ENCODE assay signal across 14 mouse cellular contexts in genomic region chr8:104565457-104565798, GRCm38 (mm10). TPM values are rescaled to one million over a fixed set of nuclear protein-coding genes. Genes with fewer than 3 reads are reported as not detected.
DNase-seq lines count a peak whose midpoint lies in the region; ATAC-seq lines count a peak whose summit lies in the region.
"Had no signal": no experiment of that assay in that cellular context is flagged by ENCODE, and none has a peak within 500 bp of the region (broad histone marks: within the 10 kb centered on the region; RNA-seq: fewer than 3 reads in every experiment).

No protein-coding gene starts in this region.

- no peaks in the 10 kb centered on the region for H3K36me3 ChIP-seq in forebrain, embryonic 13.5 days (ENCODE audit: poor library complexity, severe bottlenecking)
- no peaks in the 10 kb centered on the region for H3K36me3 ChIP-seq in forebrain, embryonic 10.5 days (replicated peaks)
- H3K36me3 ChIP-seq in lung, embryonic 16.5 days (ENCODE audit: control insufficient read depth, insufficient read depth, low read length): no peaks in the 10 kb centered on the region
- no peaks in the 10 kb centered on the region for H3K36me3 ChIP-seq in hindbrain, embryonic 12.5 days
- H3K36me3 ChIP-seq in neural tube, embryonic 12.5 days: no peaks in the 10 kb centered on the region

- H3K9ac ChIP-seq in forebrain, embryonic 13.5 days: no peak overlapping the region
- no peak overlapping the region for H3K9ac ChIP-seq in lung, embryonic 16.5 days (ENCODE audit: low read length)
- H3K9ac ChIP-seq in hindbrain, embryonic 12.5 days: no peak overlapping the region
- no peak overlapping the region for H3K9ac ChIP-seq in neural tube, embryonic 12.5 days

- peak; percentile 61 for ATAC-seq in forebrain, embryonic 13.5 days
- peak; percentile 10; the same call in 1 of the 2 replicates for ATAC-seq in lung, embryonic 16.5 days (ENCODE audit: low read depth)
- ATAC-seq in hindbrain, embryonic 12.5 days (ENCODE audit: low FRiP score): peak; percentile 35
- peak; percentile 17; the same call in 1 of the 2 replicates for ATAC-seq in neural tube, embryonic 12.5 days (ENCODE audit: low FRiP score, low read depth)

- 95% methylated on average over 5 of the region's 5 CpGs for WGBS in forebrain, embryonic 13.5 days
- 95% methylated on average over 5 of the region's 5 CpGs for WGBS in forebrain, embryonic 10.5 days
- 92% methylated on average over 5 of the region's 5 CpGs for whole genome bisulfite sequencing in lung, embryonic 16.5 days
- 95% methylated on average over 5 of the region's 5 CpGs for WGBS in hindbrain, embryonic 12.5 days
- WGBS in neural tube, embryonic 12.5 days: 97% methylated on average over 5 of the region's 5 CpGs

- H3K4me1 ChIP-seq in forebrain, embryonic 13.5 days: no peaks in the 10 kb centered on the region; the same call in 1 of the 2 replicates
- peaks cover under 1% of the 10 kb centered on the region; the same call in 1 of the 2 replicates for H3K4me1 ChIP-seq in forebrain, embryonic 10.5 days
- no peaks in the 10 kb centered on the region for H3K4me1 ChIP-seq in lung, embryonic 16.5 days (replicated peaks; ENCODE audit: control insufficient read depth, insufficient read depth, low read length)
- H3K4me1 ChIP-seq in hindbrain, embryonic 12.5 days: no peaks in the 10 kb centered on the region
- no peaks in the 10 kb centered on the region for H3K4me1 ChIP-seq in neural tube, embryonic 12.5 days

- DNase-seq in forebrain, embryonic 10.5 days (ENCODE audit: extremely low spot score, low spot score): no peak
- DNase-seq in lung, postnatal 4 days: no peak
- no peak for DNase-seq in adrenal gland, adult 18-20 months (ENCODE audit: low spot score in 2 of 2)
- DNase-seq in right cerebral cortex, postnatal 25 days: no peak

- H3K27ac ChIP-seq in forebrain, embryonic 13.5 days: no peak overlapping the region
- H3K27ac ChIP-seq in forebrain, embryonic 10.5 days: no peak overlapping the region
- no peak overlapping the region for H3K27ac ChIP-seq in lung, embryonic 16.5 days (ENCODE audit: low read length)
- no peak overlapping the region for H3K27ac ChIP-seq in hindbrain, embryonic 12.5 days
- no peak overlapping the region for H3K27ac ChIP-seq in neural tube, embryonic 12.5 days
- H3K27ac ChIP-seq: kidney, postnatal 0 days had no signal

- no peak overlapping the region for H3K4me3 ChIP-seq in forebrain, embryonic 13.5 days
- no peak overlapping the region for H3K4me3 ChIP-seq in forebrain, embryonic 10.5 days
- no peak overlapping the region for H3K4me3 ChIP-seq in lung, embryonic 16.5 days (ENCODE audit: low read length)
- H3K4me3 ChIP-seq in hindbrain, embryonic 12.5 days: no peak overlapping the region
- H3K4me3 ChIP-seq in neural tube, embryonic 12.5 days: no peak overlapping the region

- H3K4me2 ChIP-seq in forebrain, embryonic 13.5 days: no peak overlapping the region
- H3K4me2 ChIP-seq in lung, embryonic 16.5 days (ENCODE audit: low read depth, low read length): no peak overlapping the region
- H3K4me2 ChIP-seq in hindbrain, embryonic 12.5 days (replicated peaks): no peak overlapping the region
- no peak overlapping the region for H3K4me2 ChIP-seq in neural tube, embryonic 12.5 days (replicated peaks)

- H3K9me3 ChIP-seq in forebrain, embryonic 13.5 days (replicated peaks): no peaks in the 10 kb centered on the region
- no peaks in the 10 kb centered on the region for H3K9me3 ChIP-seq in forebrain, embryonic 10.5 days
- H3K9me3 ChIP-seq in lung, embryonic 16.5 days (ENCODE audit: control insufficient read depth, low read length): no peaks in the 10 kb centered on the region
- H3K9me3 ChIP-seq in hindbrain, embryonic 12.5 days (replicated peaks): no peaks in the 10 kb centered on the region
- H3K9me3 ChIP-seq in neural tube, embryonic 12.5 days: no peaks in the 10 kb centered on the region

- 0 out of 2 replicates have a peak, but pooled peaks cover 2% of the 10 kb centered on the region for H3K27me3 ChIP-seq in forebrain, embryonic 13.5 days
- H3K27me3 ChIP-seq in forebrain, embryonic 10.5 days (ENCODE audit: poor library complexity, severe bottlenecking): peaks cover 4% of the 10 kb centered on the region; the same call in 1 of the 2 replicates
- no peaks in the 10 kb centered on the region for H3K27me3 ChIP-seq in lung, embryonic 16.5 days (ENCODE audit: control insufficient read depth, insufficient read depth, low read depth, low read length)
- peaks cover 2% of the 10 kb centered on the region; the same call in 1 of the 2 replicates for H3K27me3 ChIP-seq in hindbrain, embryonic 12.5 days
- H3K27me3 ChIP-seq in neural tube, embryonic 12.5 days (replicated peaks): no peaks in the 10 kb centered on the region

RNA-seq across cellular contexts. Expression of gene Pdp2, which starts 25.8 kb away (rescaled TPM):
- 15.2 and 17.2 TPM in 2 replicates for polyA plus RNA-seq in forebrain, embryonic 13.5 days (2015; fragmentation: Nextera tagmentation; extraction: Ambion mirVana)
- polyA plus RNA-seq in forebrain, embryonic 10.5 days (2016; fragmentation: Nextera tagmentation; extraction: Ambion mirVana): 14.2 and 14.6 TPM in 2 replicates
- polyA plus RNA-seq in lung, embryonic 16.5 days (2015; fragmentation: Nextera tagmentation; extraction: Ambion mirVana): 8.4 and 8.9 TPM in 2 replicates
- 13.7 and 14.9 TPM in 2 replicates for polyA plus RNA-seq in hindbrain, embryonic 12.5 days (2016; fragmentation: Nextera tagmentation; extraction: Ambion mirVana)
- 17.2 and 17.5 TPM in 2 replicates for polyA plus RNA-seq in neural tube, embryonic 12.5 days (2016; fragmentation: Nextera tagmentation; extraction: Ambion mirVana)
- total RNA-seq in adrenal gland, adult 18-20 months (2021): 10 to 100 TPM; 34.8 to 34.9 TPM

RNA-seq across cellular contexts. Expression of gene Car7, which starts 30.9 kb away (rescaled TPM):
- 1.6 and 1.7 TPM in 2 replicates for polyA plus RNA-seq in forebrain, embryonic 13.5 days (2015; fragmentation: Nextera tagmentation; extraction: Ambion mirVana)
- polyA plus RNA-seq in forebrain, embryonic 10.5 days (2016; fragmentation: Nextera tagmentation; extraction: Ambion mirVana): 1.1 and 1.3 TPM in 2 replicates
- 0.74 and 0.93 TPM in 2 replicates for polyA plus RNA-seq in lung, embryonic 16.5 days (2015; fragmentation: Nextera tagmentation; extraction: Ambion mirVana)
- polyA plus RNA-seq in hindbrain, embryonic 12.5 days (2016; fragmentation: Nextera tagmentation; extraction: Ambion mirVana): 1.2 and 1.5 TPM in 2 replicates
- polyA plus RNA-seq in neural tube, embryonic 12.5 days (2016; fragmentation: Nextera tagmentation; extraction: Ambion mirVana): 1.3 and 1.4 TPM in 2 replicates
- 1 to 10 TPM; 1.6 to 3.1 TPM for total RNA-seq in adrenal gland, adult 18-20 months (2021)

RNA-seq across cellular contexts. Expression of gene Nae1, which starts 31.0 kb away (rescaled TPM):
- polyA plus RNA-seq in forebrain, embryonic 13.5 days (2015; fragmentation: Nextera tagmentation; extraction: Ambion mirVana): 113 and 115 TPM in 2 replicates
- polyA plus RNA-seq in forebrain, embryonic 10.5 days (2016; fragmentation: Nextera tagmentation; extraction: Ambion mirVana): 133 and 146 TPM in 2 replicates
- 83.9 and 86.7 TPM in 2 replicates for polyA plus RNA-seq in lung, embryonic 16.5 days (2015; fragmentation: Nextera tagmentation; extraction: Ambion mirVana)
- 114 and 130 TPM in 2 replicates for polyA plus RNA-seq in hindbrain, embryonic 12.5 days (2016; fragmentation: Nextera tagmentation; extraction: Ambion mirVana)
- polyA plus RNA-seq in neural tube, embryonic 12.5 days (2016; fragmentation: Nextera tagmentation; extraction: Ambion mirVana): 112 and 124 TPM in 2 replicates
- total RNA-seq in adrenal gland, adult 18-20 months (2021): 10 to 100 TPM; 31.2 to 38.1 TPM

RNA-seq across cellular contexts. Expression of gene Terb1, which starts 55.7 kb away (rescaled TPM):
- polyA plus RNA-seq in forebrain, embryonic 13.5 days (2015; fragmentation: Nextera tagmentation; extraction: Ambion mirVana): 0.08 and 0.14 TPM in 2 replicates
- 0.10 TPM in 2 replicates for polyA plus RNA-seq in forebrain, embryonic 10.5 days (2016; fragmentation: Nextera tagmentation; extraction: Ambion mirVana)
- polyA plus RNA-seq in lung, embryonic 16.5 days (2015; fragmentation: Nextera tagmentation; extraction: Ambion mirVana): 0.10 and 0.35 TPM in 2 replicates
- 0.22 and 0.34 TPM in 2 replicates for polyA plus RNA-seq in hindbrain, embryonic 12.5 days (2016; fragmentation: Nextera tagmentation; extraction: Ambion mirVana)
- polyA plus RNA-seq in neural tube, embryonic 12.5 days (2016; fragmentation: Nextera tagmentation; extraction: Ambion mirVana): 0.18 and 0.27 TPM in 2 replicates
- total RNA-seq in adrenal gland, adult 18-20 months (2021): under 1 TPM in 1 of 2 experiments, not detected in 1; 0.19 TPM
- total RNA-seq: gastrocnemius, adult 18-20 months had no signal
- polyA plus RNA-seq: small intestine, adult 2 months had no signal

RNA-seq across cellular contexts. Expression of gene Cdh16, which starts 58.8 kb away (rescaled TPM):
- polyA plus RNA-seq in forebrain, embryonic 13.5 days (2015; fragmentation: Nextera tagmentation; extraction: Ambion mirVana): not detected in 2 replicates
- not detected in 2 replicates for polyA plus RNA-seq in forebrain, embryonic 10.5 days (2016; fragmentation: Nextera tagmentation; extraction: Ambion mirVana)
- polyA plus RNA-seq in lung, embryonic 16.5 days (2015; fragmentation: Nextera tagmentation; extraction: Ambion mirVana): 70.4 and 75.6 TPM in 2 replicates
- not detected in 2 replicates for polyA plus RNA-seq in hindbrain, embryonic 12.5 days (2016; fragmentation: Nextera tagmentation; extraction: Ambion mirVana)
- not detected in 2 replicates for polyA plus RNA-seq in neural tube, embryonic 12.5 days (2016; fragmentation: Nextera tagmentation; extraction: Ambion mirVana)
- under 1 TPM in 1 of 2 experiments, not detected in 1; 0.86 TPM for total RNA-seq in adrenal gland, adult 18-20 months (2021)
- total RNA-seq: layer of hippocampus, postnatal 14 days; left cerebral cortex, postnatal 4 days had no signal
- polyA plus RNA-seq: activated CD4-positive, CD25-positive, alpha-beta regulatory T cell, adult 4 months; small intestine, adult 2 months had no signal

Comparison
In these comparisons a context has a peak if more than half of its experiments do, and no peak if none do; other contexts are left out.
1. ATAC-seq: peak in every context shown above with its lines; median percentile 61 in forebrain, embryonic 13.5 days; 35 in hindbrain, embryonic 12.5 days; 17 in neural tube, embryonic 12.5 days; 10 in lung, embryonic 16.5 days.